Mouse (Mus musculus) right cerebral cortex, postnatal 14 days (tissue): ENCODE measurements around the gene Vezt.

Source experiments
- DNase-seq: peaks from one replicate; pipeline ENCODE4 v3.0.0; 2022

Gene Vezt

DNA sequence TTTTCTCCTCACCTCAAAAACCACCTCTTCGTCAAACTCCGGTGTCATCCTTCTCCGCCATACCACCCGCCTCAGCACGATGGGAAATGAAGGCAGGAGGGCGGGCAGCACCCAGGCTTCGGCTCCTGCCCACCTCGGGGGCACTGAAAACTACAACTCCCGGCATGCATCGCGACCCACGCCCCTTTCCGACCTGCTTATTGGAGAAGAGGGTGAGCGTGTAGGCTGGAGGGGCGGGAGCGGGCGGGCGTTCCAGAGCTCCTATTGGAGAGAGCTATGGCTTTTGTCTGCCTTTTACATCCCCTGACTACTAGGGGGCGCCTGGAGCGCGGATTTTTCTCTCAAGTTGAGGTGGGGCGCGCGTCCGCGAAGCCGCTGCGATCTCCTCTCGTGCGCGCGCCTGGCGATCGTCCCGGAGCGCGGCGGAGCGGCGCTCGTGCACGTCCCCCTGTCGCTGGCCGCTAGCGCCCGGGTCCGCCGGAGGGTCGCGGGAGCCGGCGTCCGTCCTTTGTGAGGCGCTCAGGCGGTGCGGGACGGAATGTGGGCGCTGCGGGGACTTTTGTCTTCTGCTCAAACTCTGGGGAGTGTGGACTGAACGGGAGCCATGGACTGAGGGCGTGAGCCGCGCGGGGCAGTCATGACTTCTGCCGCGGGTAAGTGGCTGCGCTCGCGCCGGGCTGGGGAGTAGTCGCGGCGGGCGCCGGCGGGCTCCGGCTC, at the start of gene Vezt, which contains the start of gene Fgd6:
Gene Vezt, minus strand, starts transcription at position 160 of the 717 bp plus-strand sequence.
Gene Fgd6, plus strand, starts transcription at position 344 of the 717 bp plus-strand sequence.
- peak; percentile 96 for DNase-seq

DNA sequence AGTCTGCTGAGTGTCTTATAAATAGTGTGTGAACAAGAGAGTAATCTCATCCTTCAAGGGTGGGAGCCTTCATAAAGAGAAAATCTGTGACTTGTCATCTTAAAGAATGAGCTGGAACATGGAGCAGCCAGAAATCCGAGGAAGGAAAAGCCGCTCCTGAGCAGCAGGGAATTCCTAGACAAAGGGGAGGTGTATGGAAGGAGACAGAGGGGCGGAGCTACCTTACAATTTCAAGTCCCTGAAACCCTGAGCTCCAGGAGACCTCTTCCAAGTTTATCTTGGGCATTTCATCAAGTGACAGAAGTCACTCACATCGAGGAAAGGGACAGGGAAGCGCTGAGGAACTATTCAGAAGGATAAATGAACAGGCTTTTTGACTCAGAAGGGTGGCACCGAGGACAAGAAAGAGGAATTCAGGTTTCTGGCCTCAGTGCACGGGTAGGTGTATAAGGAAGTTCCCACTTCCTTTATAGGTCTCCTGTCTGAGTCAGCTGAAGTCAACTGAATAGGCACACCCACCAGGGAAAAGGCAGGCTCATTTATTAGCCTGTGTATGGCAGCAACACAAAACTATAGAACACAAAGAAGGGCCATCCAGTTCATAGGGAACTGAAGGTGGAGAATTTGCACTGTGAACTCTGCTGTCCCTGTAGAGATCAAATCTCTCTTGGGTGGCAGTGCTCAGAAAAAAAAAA, 46.6 kb upstream of the Vezt start:
- DNase-seq, result no peak

DNA sequence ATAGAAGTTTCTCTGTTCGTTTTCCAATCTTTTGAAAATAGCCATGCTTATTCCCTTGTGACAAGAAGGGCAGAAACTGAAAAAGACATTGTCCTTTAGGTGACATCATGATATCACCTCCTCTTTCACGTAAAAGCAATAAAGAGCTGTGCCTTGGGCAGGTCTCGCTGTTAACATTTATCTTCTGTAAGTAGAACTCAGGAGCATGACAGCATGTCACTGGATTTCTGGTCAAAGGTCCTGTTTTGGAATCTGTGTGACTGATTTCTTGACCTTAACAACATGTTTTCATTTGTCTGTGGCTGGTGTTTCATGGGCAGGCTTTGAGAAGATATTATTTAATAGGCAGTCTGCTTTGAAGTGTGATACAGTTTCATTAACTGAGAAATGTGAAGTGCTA, 45.1 kb upstream of the Vezt start:
- DNase-seq, result no peak

- DNase-seq, result no peak
Measured at GRCm38 (mm10) chr10:94076966-94077825, 41.6 kb upstream of the Vezt start.

- DNase-seq, result no peak
Measured at GRCm38 (mm10) chr10:94072916-94073465, 37.4 kb upstream of the Vezt start.

DNA sequence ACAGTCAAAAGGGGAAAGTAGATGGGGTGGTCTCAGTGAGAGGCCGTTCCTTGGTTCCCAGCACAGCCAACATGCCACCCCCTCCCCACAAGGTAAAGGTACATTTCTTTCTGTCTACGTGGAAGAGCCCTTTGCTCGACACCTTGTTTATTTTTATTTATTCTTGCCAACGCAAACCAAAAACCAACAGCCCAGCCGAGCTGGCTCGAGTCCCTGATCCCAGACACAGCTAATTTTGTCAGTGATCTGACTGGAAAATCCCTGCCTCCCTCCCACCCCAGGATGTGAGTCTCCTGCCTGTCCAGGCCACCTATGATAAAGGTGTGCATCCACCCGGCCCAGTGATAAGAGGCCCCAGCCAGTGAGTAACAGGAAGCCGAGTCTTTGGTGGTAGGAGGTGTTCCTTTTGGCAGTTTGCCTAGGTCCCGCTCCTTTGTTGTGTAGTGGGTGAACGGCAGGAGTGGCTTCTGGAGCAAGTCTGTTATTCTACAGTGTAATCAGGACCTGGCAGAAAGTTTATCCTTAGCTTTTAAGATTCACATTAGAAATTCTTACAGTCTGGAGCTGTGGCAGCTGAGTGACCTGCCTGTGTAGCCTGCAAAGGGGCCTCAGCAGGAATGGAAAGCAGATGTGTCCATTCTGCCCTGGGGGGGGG, 36.8 kb upstream of the Vezt start:
- DNase-seq, result peak; percentile 15

- DNase-seq, result no peak
Measured at GRCm38 (mm10) chr10:94071641-94072040, 36.0 kb upstream of the Vezt start.

DNA sequence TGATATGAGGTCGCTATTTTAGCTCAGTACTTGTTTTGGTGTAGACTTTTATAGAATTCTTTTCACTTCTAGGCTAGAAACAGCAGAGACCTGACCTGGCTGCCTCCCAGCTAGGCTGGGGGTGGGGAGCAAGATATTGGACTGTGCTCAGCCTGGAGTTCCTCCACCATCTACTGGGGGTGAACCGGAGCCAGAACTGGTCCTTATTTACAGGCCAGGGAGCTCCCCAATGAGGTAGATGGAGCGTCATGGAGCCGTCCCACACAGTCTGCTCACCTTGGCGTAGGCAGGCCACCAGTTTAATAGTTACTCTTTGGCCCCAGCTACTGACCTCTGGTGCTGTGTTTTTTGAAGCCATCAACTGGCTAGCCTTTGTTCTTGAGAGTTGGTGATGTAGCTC, 33.1 kb upstream of the Vezt start:
- no peak for DNase-seq

GRCm38 (mm10) chr10:94066896-94067295, 31.3 kb upstream of the Vezt start:
- DNase-seq, result no peak

- DNase-seq, result no peak
Measured at GRCm38 (mm10) chr10:94062357-94062756, 26.7 kb upstream of the Vezt start.

GRCm38 (mm10) chr10:94060190-94060589, 24.6 kb upstream of the Vezt start:
- DNase-seq, result no peak

- no peak for DNase-seq
Measured at GRCm38 (mm10) chr10:94059618-94060055, 24.0 kb upstream of the Vezt start.

DNA sequence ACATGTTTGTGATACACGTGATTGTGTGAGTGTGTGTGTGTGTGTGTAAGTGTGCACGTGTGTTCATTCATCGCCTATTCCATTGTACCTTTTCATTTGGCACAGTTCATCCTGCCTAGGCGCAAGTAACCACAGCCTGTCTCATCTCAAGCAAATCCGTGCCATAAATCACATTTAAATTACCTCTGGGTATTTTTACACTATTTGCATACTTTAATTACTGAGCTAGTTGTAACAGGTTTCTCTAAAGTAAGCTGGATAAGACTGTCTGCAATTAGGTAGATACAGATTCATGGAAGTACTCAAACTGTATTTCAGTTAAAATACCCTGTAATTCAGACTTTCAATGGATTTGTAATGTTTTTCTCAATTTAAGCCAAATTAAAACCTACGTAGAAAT, 20.9 kb upstream of the Vezt start:
- DNase-seq, result no peak

DNA sequence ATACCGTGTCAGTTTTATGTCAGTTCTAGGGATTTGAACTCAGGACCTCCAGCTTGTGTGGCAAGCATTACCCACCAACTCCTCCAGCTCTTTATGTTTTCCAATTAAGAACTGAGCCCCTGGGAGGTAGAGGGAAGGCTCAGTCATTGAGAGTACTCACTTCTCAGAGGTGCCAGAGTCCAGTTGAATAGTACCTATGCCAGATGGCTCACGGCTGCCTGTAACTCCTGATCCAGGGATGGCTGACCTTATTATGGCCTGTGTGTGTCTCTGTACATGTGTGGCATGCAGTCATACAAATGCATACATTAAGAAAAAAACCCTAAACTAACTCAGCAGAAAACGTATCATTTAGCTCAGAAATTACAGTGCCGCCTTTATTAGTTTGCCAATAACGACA, 15.1 kb upstream of the Vezt start:
- no peak for DNase-seq

DNA sequence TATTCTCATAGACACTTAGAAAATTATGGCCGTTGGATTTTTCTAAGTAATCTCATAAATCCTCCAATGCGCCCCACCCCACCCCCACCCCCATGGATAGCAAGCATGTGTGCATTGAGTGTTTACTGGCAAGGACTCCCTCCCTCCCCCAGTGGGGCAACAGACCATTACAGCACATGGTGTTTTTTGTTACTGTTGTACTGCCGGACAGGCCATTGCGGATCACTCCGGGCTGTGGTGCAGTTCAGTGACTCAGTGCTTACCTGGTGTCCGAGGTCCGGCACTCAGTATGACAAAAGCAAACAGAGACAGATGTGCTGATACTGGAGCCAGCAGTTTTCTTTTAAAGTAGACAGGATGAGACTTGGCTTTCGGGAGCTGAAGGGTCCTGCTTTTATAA, 13.5 kb upstream of the Vezt start:
- DNase-seq, result no peak

GRCm38 (mm10) chr10:94047845-94048559, 12.4 kb upstream of the Vezt start:
- no peak for DNase-seq

DNA sequence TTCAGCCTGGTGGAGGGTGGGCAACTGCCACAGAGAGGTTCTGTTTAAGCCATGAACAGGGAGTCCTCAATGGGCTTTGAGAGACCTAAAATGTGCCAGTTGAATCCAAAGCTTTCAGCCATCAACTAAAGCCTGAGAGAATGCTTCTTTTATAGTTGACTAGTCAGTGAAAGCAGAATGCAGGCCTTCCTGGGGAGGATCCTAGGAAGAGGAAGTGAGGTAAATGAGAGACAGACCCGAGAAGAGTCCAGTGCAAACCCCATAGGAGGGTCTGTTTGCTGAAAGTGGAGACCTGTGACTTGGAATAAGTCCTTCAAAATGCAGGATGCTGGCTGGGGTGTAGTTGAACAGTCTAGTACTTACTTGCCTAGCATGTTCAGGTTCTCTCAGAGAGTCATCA, 11.4 kb upstream of the Vezt start:
- DNase-seq, result no peak

- DNase-seq, result no peak
Measured at GRCm38 (mm10) chr10:94045301-94045700, 9.7 kb upstream of the Vezt start.

DNA sequence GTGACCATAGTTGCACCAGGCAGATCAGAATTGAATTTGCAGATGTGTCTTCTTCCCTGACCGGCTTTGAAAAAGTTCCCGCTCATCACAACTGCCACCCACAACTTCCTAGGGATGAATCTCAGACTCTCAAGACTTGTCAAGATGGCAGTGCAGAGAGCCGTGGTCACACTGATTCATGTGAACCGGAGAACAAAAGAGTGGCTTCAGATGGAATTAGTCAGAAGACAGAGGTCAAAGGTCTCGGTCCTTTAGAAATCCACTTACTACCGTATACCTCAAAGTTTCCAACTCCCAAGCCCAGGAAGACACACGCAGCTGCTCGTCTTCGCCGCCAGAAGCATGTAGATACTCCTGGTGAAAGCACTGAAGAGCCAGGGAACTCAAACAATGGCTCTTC, 8.3 kb upstream of the Vezt start:
- no peak for DNase-seq

GRCm38 (mm10) chr10:94038366-94039260, 3.0 kb upstream of the Vezt start:
- DNase-seq, result no peak

DNA sequence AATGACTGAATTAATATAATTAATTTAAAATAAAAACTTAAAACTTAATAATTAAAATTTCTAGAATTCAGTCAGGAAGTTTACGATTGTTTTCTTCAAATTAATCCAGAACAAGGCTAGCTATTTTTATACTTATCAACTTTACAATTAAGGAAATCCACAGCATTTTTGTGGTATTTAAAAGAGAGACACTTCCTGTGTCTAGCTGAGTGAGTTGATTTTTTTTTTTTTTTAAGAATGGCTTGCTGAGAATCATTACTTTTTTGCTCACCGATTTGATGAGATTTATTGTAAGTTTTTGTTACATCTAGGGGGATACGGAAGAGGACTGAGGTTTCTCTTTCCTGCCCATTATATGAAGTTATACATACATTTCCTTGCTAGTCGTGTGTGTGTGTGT, 2.0 kb upstream of the Vezt start:
- no peak for DNase-seq
